Mouse (Mus musculus) G1E (cell line): ENCODE data around the gene Car8.

Experiments used
- CTCF ChIP-seq: IDR thresholded peaks from 2 replicates; pipeline ENCODE4 v1.5.1; 2012; ENCODE audit warnings: low read depth, low read length, inconsistent platforms, mixed read lengths
- POLR2AphosphoS5 ChIP-seq: IDR thresholded peaks from 2 replicates; pipeline ENCODE4 v1.6.1; 2012; ENCODE audit warnings: low read depth, low read length, inconsistent platforms; ENCODE audit not compliant: insufficient replicate concordance
- TAL1 ChIP-seq: conservative IDR thresholded peaks from 2 replicates; pipeline ENCODE4 v1.6.1; 2012; ENCODE audit warnings: low read depth, low read length, inconsistent platforms, mixed read lengths

GRCm38 (mm10) chr4:8239306-8239670 lies 447 bp upstream of the Car8 start:
- TF ChIP-seq CTCF, result no peak
- TF ChIP-seq POLR2AphosphoS5, result no peak
- TF ChIP-seq TAL1, result no peak
